In genomic region chr3:104793871-104794828, GRCm38 (mm10) we compare ENCODE assay signal across 8 mouse cellular contexts. TPM values are rescaled to one million over a fixed set of nuclear protein-coding genes. Genes with fewer than 3 reads are reported as not detected.
DNase-seq lines count a peak whose midpoint lies in the region; ATAC-seq and TF ChIP-seq lines count a peak whose summit lies in the region.

No protein-coding gene starts in this region.

- H3K9me3 ChIP-seq in G1E (replicated peaks), result no peaks in the 10 kb centered on the region
- H3K9me3 ChIP-seq in hindbrain, embryonic 15.5 days, result no peaks in the 10 kb centered on the region

- no peak overlapping the region for H3K9ac ChIP-seq in hindbrain, embryonic 15.5 days

- DNase-seq in G1E (ENCODE audit: low spot score), result peak; percentile 63
- DNase-seq in brain, adult 2 months (ENCODE audit: low read depth, low spot score), result peak; percentile 49
- peak; percentile 81 to 83 for DNase-seq in gastrocnemius, adult 8-10 months (ENCODE audit: low spot score in 2 of 2)
- peak; percentile 42 to 52 for DNase-seq in left cerebral cortex, adult 18-20 months (ENCODE audit: low spot score in 2 of 2)
- DNase-seq in lung, postnatal 36 days, result peak; percentile 97
- peak; percentile 63 to 72 for DNase-seq in right cerebral cortex, adult 2 months (ENCODE audit: low spot score in 2 of 2)
- DNase-seq in cerebellum, adult 11-12 months, result no peak

- no peak overlapping the region for H3K4me2 ChIP-seq in hindbrain, embryonic 15.5 days

- WGBS in hindbrain, embryonic 15.5 days, result 51% methylated on average over 20 of the region's 20 CpGs

- no peak overlapping the region; the same call in 1 of the 2 replicates for H3K4me3 ChIP-seq in G1E (ENCODE audit: low read depth, low read length)
- no peak overlapping the region for H3K4me3 ChIP-seq in hindbrain, embryonic 15.5 days

- peaks cover 20% of the 10 kb centered on the region for H3K27me3 ChIP-seq in G1E (ENCODE audit: insufficient read depth, low read length)
- 0 out of 2 replicates have a peak, but pooled peaks cover 4% of the 10 kb centered on the region for H3K27me3 ChIP-seq in hindbrain, embryonic 15.5 days

- H3K36me3 ChIP-seq in G1E (replicated peaks), result peaks cover 75% of the 10 kb centered on the region
- 0 out of 2 replicates have a peak, but pooled peaks cover 7% of the 10 kb centered on the region for H3K36me3 ChIP-seq in hindbrain, embryonic 15.5 days

- ATAC-seq in G1E (ENCODE audit: extremely low read depth, insufficient number of reproducible peaks, low FRiP score, poor library complexity, severe bottlenecking), result no peak
- ATAC-seq in hindbrain, embryonic 15.5 days (ENCODE audit: low FRiP score, low read depth), result peak; percentile 90

- peak overlapping the region; percentile 57 for H3K27ac ChIP-seq in hindbrain, embryonic 15.5 days (replicated peaks)

- no peak for TF ChIP-seq CTCF in G1E (IDR thresholded peaks at IDR 0.05; ENCODE audit: low read depth, low read length)

- peaks cover 42% of the 10 kb centered on the region for H3K4me1 ChIP-seq in G1E (ENCODE audit: insufficient read depth, low read depth, low read length)
- H3K4me1 ChIP-seq in hindbrain, embryonic 15.5 days (replicated peaks), result peaks cover 43% of the 10 kb centered on the region

RNA-seq across cellular contexts. Expression of gene Rhoc, which starts 6.0 kb away (rescaled TPM):
- total RNA-seq in G1E (2014; fragmentation: Nextera tagmentation), result 3.4 and 5.5 TPM in 2 replicates
- 2.2 and 2.8 TPM in 2 replicates for total RNA-seq in G1E (2017)
- 1.2 and 1.4 TPM in 2 replicates for polyA plus RNA-seq in G1E (2012)
- 10 to 100 TPM; 30.2 to 33.5 (median 32.0) TPM for total RNA-seq in gastrocnemius, adult 8-10 months (2022)
- 58.1 and 63.0 TPM in 2 replicates for polyA plus RNA-seq in hindbrain, embryonic 15.5 days (2015; fragmentation: Nextera tagmentation; extraction: Ambion mirVana)
- total RNA-seq in left cerebral cortex, adult 18-20 months (2021), result 10 to 100 TPM; 31.7 to 31.8 TPM

RNA-seq across cellular contexts. Expression of gene Fam19a3, which starts 12.5 kb away (rescaled TPM):
- not detected in 2 replicates for total RNA-seq in G1E (2014; fragmentation: Nextera tagmentation)
- total RNA-seq in G1E (2017), result under 0.01 and 0.11 TPM in 2 replicates
- not detected in 2 replicates for polyA plus RNA-seq in G1E (2012)
- total RNA-seq in gastrocnemius, adult 8-10 months (2022), result 1 to 10 TPM; 1.9 to 3.2 (median 2.6) TPM
- polyA plus RNA-seq in hindbrain, embryonic 15.5 days (2015; fragmentation: Nextera tagmentation; extraction: Ambion mirVana), result 0.16 TPM in 1 of 2 replicates, not detected in the other
- under 1 TPM; 0.12 to 0.45 TPM for total RNA-seq in left cerebral cortex, adult 18-20 months (2021)

RNA-seq across cellular contexts. Expression of gene Ppm1j, which starts 13.3 kb away (rescaled TPM):
- not detected in 2 replicates for total RNA-seq in G1E (2014; fragmentation: Nextera tagmentation)
- not detected in 2 replicates for total RNA-seq in G1E (2017)
- polyA plus RNA-seq in G1E (2012), result 0.08 and 0.16 TPM in 2 replicates
- 10 to 100 TPM; 33.3 to 41.9 (median 35.3) TPM for total RNA-seq in gastrocnemius, adult 8-10 months (2022)
- 1.2 and 2.9 TPM in 2 replicates for polyA plus RNA-seq in hindbrain, embryonic 15.5 days (2015; fragmentation: Nextera tagmentation; extraction: Ambion mirVana)
- 1 to 10 TPM in 1 of 2 experiments, under 1 TPM in 1; 0.70 to 1.4 TPM for total RNA-seq in left cerebral cortex, adult 18-20 months (2021)

RNA-seq across cellular contexts. Expression of gene Mov10, which starts 24.2 kb away (rescaled TPM):
- total RNA-seq in G1E (2014; fragmentation: Nextera tagmentation), result 33.2 and 34.5 TPM in 2 replicates
- 7.4 and 8.1 TPM in 2 replicates for total RNA-seq in G1E (2017)
- polyA plus RNA-seq in G1E (2012), result 57.0 and 65.0 TPM in 2 replicates
- total RNA-seq in gastrocnemius, adult 8-10 months (2022), result under 1 TPM; 0.32 to 0.92 (median 0.54) TPM
- polyA plus RNA-seq in hindbrain, embryonic 15.5 days (2015; fragmentation: Nextera tagmentation; extraction: Ambion mirVana), result 9.1 and 13.4 TPM in 2 replicates
- 10 to 100 TPM in 1 of 2 experiments, 1 to 10 TPM in 1; 9.1 to 10.5 TPM for total RNA-seq in left cerebral cortex, adult 18-20 months (2021)

Comparison
In these comparisons a context has a peak if more than half of its experiments do, and no peak if none do; other contexts are left out.
1. RNA of gene Rhoc, which starts 6.0 kb away (total RNA-seq): 30.2 to 33.5 TPM in gastrocnemius, adult 8-10 months and 31.7 to 31.8 TPM in left cerebral cortex, adult 18-20 months; 2.2 to 5.5 TPM in G1E; every median in the first group is over 4 times any median in the second.
2. RNA of gene Ppm1j, which starts 13.3 kb away (total RNA-seq): 33.3 to 41.9 TPM in gastrocnemius, adult 8-10 months; 0.70 to 1.4 TPM in left cerebral cortex, adult 18-20 months and not detected in G1E; every median in the first group is over 10 times any median in the second.